18 mouse cellular contexts compared by ENCODE assay signal in genomic region chr2:104851686-104852085, GRCm38 (mm10). TPM values are rescaled to one million over a fixed set of nuclear protein-coding genes. Genes with fewer than 3 reads are reported as not detected.
DNase-seq lines count a peak whose midpoint lies in the region; ATAC-seq and TF ChIP-seq lines count a peak whose summit lies in the region.
"Had no signal": no experiment of that assay in that cellular context is flagged by ENCODE, and none has a peak within 500 bp of the region (broad histone marks: within the 10 kb centered on the region; RNA-seq: fewer than 3 reads in every experiment).

No protein-coding gene starts in this region.

- H3K4me1 ChIP-seq in forebrain, postnatal 0 days (ENCODE audit: insufficient read depth) = no peaks in the 10 kb centered on the region
- H3K4me1 ChIP-seq in forebrain, embryonic 13.5 days = peaks cover 9% of the 10 kb centered on the region
- H3K4me1 ChIP-seq in neural tube, embryonic 15.5 days = peaks cover 10% of the 10 kb centered on the region
- peaks cover 34% of the 10 kb centered on the region for H3K4me1 ChIP-seq in embryonic facial prominence, embryonic 10.5 days

- no peak overlapping the region for H3K27ac ChIP-seq in forebrain, postnatal 0 days (ENCODE audit: low read depth, low read length)
- no peak overlapping the region for H3K27ac ChIP-seq in forebrain, embryonic 13.5 days
- no peak overlapping the region for H3K27ac ChIP-seq in neural tube, embryonic 15.5 days (replicated peaks)
- H3K27ac ChIP-seq in embryonic facial prominence, embryonic 10.5 days (replicated peaks) = no peak overlapping the region
- no peak overlapping the region for H3K27ac ChIP-seq in left cerebral cortex, adult 2 months
- H3K27ac ChIP-seq: forebrain, embryonic 15.5 days; gastrocnemius, adult 2 months; heart, adult 2 months had no signal

- peak; percentile 19; the same call in 1 of the 2 replicates for ATAC-seq in forebrain, postnatal 0 days
- no peak for ATAC-seq in forebrain, embryonic 13.5 days
- no peak for ATAC-seq in neural tube, embryonic 15.5 days (ENCODE audit: low FRiP score)
- ATAC-seq: forebrain, embryonic 15.5 days had no signal

- H3K4me2 ChIP-seq in forebrain, postnatal 0 days (ENCODE audit: low read depth) = no peak overlapping the region
- no peak overlapping the region for H3K4me2 ChIP-seq in forebrain, embryonic 13.5 days
- no peak overlapping the region for H3K4me2 ChIP-seq in neural tube, embryonic 15.5 days
- H3K4me2 ChIP-seq: forebrain, embryonic 15.5 days had no signal

- 0 out of 2 replicates have a peak, but pooled peaks cover 21% of the 10 kb centered on the region for H3K27me3 ChIP-seq in forebrain, postnatal 0 days (ENCODE audit: insufficient read depth, low read length)
- H3K27me3 ChIP-seq in forebrain, embryonic 13.5 days = peaks cover 35% of the 10 kb centered on the region
- H3K27me3 ChIP-seq in neural tube, embryonic 15.5 days (replicated peaks) = peaks cover 9% of the 10 kb centered on the region
- H3K27me3 ChIP-seq in embryonic facial prominence, embryonic 10.5 days (replicated peaks; ENCODE audit: low read depth, poor library complexity, severe bottlenecking) = peaks cover 37% of the 10 kb centered on the region

- no peaks in the 10 kb centered on the region for H3K36me3 ChIP-seq in forebrain, postnatal 0 days (ENCODE audit: insufficient read depth)
- H3K36me3 ChIP-seq in forebrain, embryonic 13.5 days (ENCODE audit: poor library complexity, severe bottlenecking) = no peaks in the 10 kb centered on the region
- no peaks in the 10 kb centered on the region for H3K36me3 ChIP-seq in neural tube, embryonic 15.5 days
- no peaks in the 10 kb centered on the region for H3K36me3 ChIP-seq in embryonic facial prominence, embryonic 10.5 days (replicated peaks)
- H3K36me3 ChIP-seq: forebrain, embryonic 15.5 days; G1E had no signal

- H3K9me3 ChIP-seq in forebrain, postnatal 0 days (ENCODE audit: low read length) = no peaks in the 10 kb centered on the region
- H3K9me3 ChIP-seq in forebrain, embryonic 13.5 days (replicated peaks) = no peaks in the 10 kb centered on the region
- H3K9me3 ChIP-seq in neural tube, embryonic 15.5 days (replicated peaks) = no peaks in the 10 kb centered on the region
- no peaks in the 10 kb centered on the region for H3K9me3 ChIP-seq in embryonic facial prominence, embryonic 10.5 days
- H3K9me3 ChIP-seq: forebrain, embryonic 15.5 days; G1E had no signal

- H3K4me3 ChIP-seq in forebrain, postnatal 0 days (ENCODE audit: low read depth, low read length) = no peak overlapping the region
- no peak overlapping the region for H3K4me3 ChIP-seq in forebrain, embryonic 13.5 days
- H3K4me3 ChIP-seq in neural tube, embryonic 15.5 days (replicated peaks) = no peak overlapping the region
- no peak overlapping the region for H3K4me3 ChIP-seq in embryonic facial prominence, embryonic 10.5 days
- no peak overlapping the region for H3K4me3 ChIP-seq in left cerebral cortex, adult 2 months
- H3K4me3 ChIP-seq: forebrain, embryonic 15.5 days; gastrocnemius, adult 2 months; heart, adult 2 months had no signal

- TF ChIP-seq CTCF in forebrain, postnatal 0 days (IDR thresholded peaks at IDR 0.05; ENCODE audit: low read depth) = no peak
- no peak for TF ChIP-seq CTCF in left cerebral cortex, adult 2 months (IDR thresholded peaks at IDR 0.05)

- intact Hi-C loops in left cerebral cortex, adult 2 months (cut with DNase I) = no loop called here

- WGBS in forebrain, postnatal 0 days = 24% methylated on average over 5 of the region's 5 CpGs
- 22% methylated on average over 5 of the region's 5 CpGs for WGBS in forebrain, embryonic 13.5 days
- WGBS in neural tube, embryonic 15.5 days = 39% methylated on average over 5 of the region's 5 CpGs
- WGBS in embryonic facial prominence, embryonic 10.5 days = 21% methylated on average over 5 of the region's 5 CpGs

- DNase-seq in forebrain, postnatal 0 days = peak; percentile 6
- peak; percentile 28 for DNase-seq in neural tube, embryonic 10.5 days (ENCODE audit: extremely low spot score, low spot score)
- peak; percentile 27 for DNase-seq in embryonic facial prominence, embryonic 10.5 days (ENCODE audit: low spot score)
- DNase-seq in spleen, adult 12 weeks (ENCODE audit: low spot score) = no peak
- no peak for DNase-seq in left cerebral cortex, adult 2 months (ENCODE audit: extremely low spot score in 1 of 2, low spot score in 2 of 2)
- DNase-seq in urinary bladder, adult 2 months (ENCODE audit: low spot score) = no peak
- DNase-seq: adrenal gland, postnatal 25 days; gastrocnemius, adult 2 months; heart, adult 2 months; heart, postnatal 10 days; kidney, adult 8-10 months; kidney, postnatal 36 days; liver had no signal

- no peak overlapping the region for H3K9ac ChIP-seq in forebrain, postnatal 0 days
- H3K9ac ChIP-seq in forebrain, embryonic 13.5 days = no peak overlapping the region
- no peak overlapping the region for H3K9ac ChIP-seq in neural tube, embryonic 15.5 days (replicated peaks)
- H3K9ac ChIP-seq: forebrain, embryonic 15.5 days had no signal

RNA-seq across cellular contexts. Expression of gene Prrg4, which starts 2.0 kb away (rescaled TPM):
- total RNA-seq in forebrain, postnatal 0 days (2014; rRNA removed) = 1.2 TPM in 2 replicates
- 0.31 and 1.1 TPM in 2 replicates for polyA plus RNA-seq in forebrain, postnatal 0 days (2015; fragmentation: Nextera tagmentation; extraction: Ambion mirVana)
- polyA plus RNA-seq in forebrain, embryonic 13.5 days (2015; fragmentation: Nextera tagmentation; extraction: Ambion mirVana) = 0.45 and 0.52 TPM in 2 replicates
- polyA plus RNA-seq in neural tube, embryonic 15.5 days (2015; fragmentation: Nextera tagmentation; extraction: Ambion mirVana) = 0.93 and 1.6 TPM in 2 replicates
- 1.2 and 1.4 TPM in 2 replicates for polyA plus RNA-seq in embryonic facial prominence, embryonic 10.5 days (2016; fragmentation: Nextera tagmentation; extraction: Ambion mirVana)
- total RNA-seq in left cerebral cortex, adult 2 months (2021) = under 1 TPM; 0.49 to 0.63 TPM
- 5.0 and 5.5 TPM in 2 replicates for polyA plus RNA-seq in urinary bladder, adult 2 months (2012; rRNA removed)
- polyA plus RNA-seq: G1E had no signal

RNA-seq across cellular contexts. Expression of gene Ccdc73, which starts 15.9 kb away (rescaled TPM):
- total RNA-seq in forebrain, postnatal 0 days (2014; rRNA removed) = not detected in 2 replicates
- polyA plus RNA-seq in forebrain, postnatal 0 days (2015; fragmentation: Nextera tagmentation; extraction: Ambion mirVana) = 3.9 and 4.8 TPM in 2 replicates
- 9.3 and 10.0 TPM in 2 replicates for polyA plus RNA-seq in forebrain, embryonic 13.5 days (2015; fragmentation: Nextera tagmentation; extraction: Ambion mirVana)
- polyA plus RNA-seq in neural tube, embryonic 15.5 days (2015; fragmentation: Nextera tagmentation; extraction: Ambion mirVana) = 6.7 and 7.9 TPM in 2 replicates
- polyA plus RNA-seq in embryonic facial prominence, embryonic 10.5 days (2016; fragmentation: Nextera tagmentation; extraction: Ambion mirVana) = 3.3 and 6.3 TPM in 2 replicates
- total RNA-seq in left cerebral cortex, adult 2 months (2021) = 1 to 10 TPM in 1 of 2 experiments, not detected in 1; 2.4 TPM
- 13.0 and 13.1 TPM in 2 replicates for polyA plus RNA-seq in urinary bladder, adult 2 months (2012; rRNA removed)
- total RNA-seq: left cerebral cortex, postnatal 14 days had no signal

RNA-seq across cellular contexts. Expression of gene Qser1, which starts 35.1 kb away (rescaled TPM):
- total RNA-seq in forebrain, postnatal 0 days (2014; rRNA removed) = 10.8 and 14.1 TPM in 2 replicates
- polyA plus RNA-seq in forebrain, postnatal 0 days (2015; fragmentation: Nextera tagmentation; extraction: Ambion mirVana) = 2.4 and 3.4 TPM in 2 replicates
- polyA plus RNA-seq in forebrain, embryonic 13.5 days (2015; fragmentation: Nextera tagmentation; extraction: Ambion mirVana) = 12.6 and 12.7 TPM in 2 replicates
- polyA plus RNA-seq in neural tube, embryonic 15.5 days (2015; fragmentation: Nextera tagmentation; extraction: Ambion mirVana) = 4.9 and 6.0 TPM in 2 replicates
- polyA plus RNA-seq in embryonic facial prominence, embryonic 10.5 days (2016; fragmentation: Nextera tagmentation; extraction: Ambion mirVana) = 12.2 and 12.6 TPM in 2 replicates
- 10 to 100 TPM; 10.2 to 10.8 TPM for total RNA-seq in left cerebral cortex, adult 2 months (2021)
- 8.1 and 10.3 TPM in 2 replicates for polyA plus RNA-seq in urinary bladder, adult 2 months (2012; rRNA removed)

Comparison
In these comparisons a context has a peak if more than half of its experiments do, and no peak if none do; other contexts are left out.
1. DNase-seq: peak in forebrain, postnatal 0 days (single experiment), neural tube, embryonic 10.5 days (single experiment) and embryonic facial prominence, embryonic 10.5 days (single experiment); none in spleen, adult 12 weeks (single experiment), left cerebral cortex, adult 2 months (0 of 2) and urinary bladder, adult 2 months (single experiment).